Mouse (Mus musculus): ENCODE results near the gene Eprs. TPM values are rescaled to one million over a fixed set of nuclear protein-coding genes. Genes with fewer than 3 reads are reported as not detected.

Eprs gene
- polyA plus RNA-seq, 1 experiment from 2014 or later, result 136 TPM

GRCm38 (mm10) chr1:185454955-185455701 is 92.3 kb downstream of the Eprs start:
- H3K4me1 ChIP-seq, result peaks cover 14% of the 10 kb centered on the region
- no peak overlapping the region for H3K27ac ChIP-seq
- no peaks in the 10 kb centered on the region for H3K36me3 ChIP-seq
- peak overlapping the region; percentile 72 for H3K9ac ChIP-seq
- peak; percentile 67 for ATAC-seq (ENCODE audit: low FRiP score)
- H3K4me3 ChIP-seq, result peak overlapping the region; percentile 59
- WGBS, result under 1% methylated on average over 63 of the region's 71 CpGs
- peak overlapping the region; percentile 99 for H3K4me2 ChIP-seq (replicated peaks)
- peaks cover 46% of the 10 kb centered on the region for H3K27me3 ChIP-seq
- no peaks in the 10 kb centered on the region for H3K9me3 ChIP-seq (replicated peaks)

DNA sequence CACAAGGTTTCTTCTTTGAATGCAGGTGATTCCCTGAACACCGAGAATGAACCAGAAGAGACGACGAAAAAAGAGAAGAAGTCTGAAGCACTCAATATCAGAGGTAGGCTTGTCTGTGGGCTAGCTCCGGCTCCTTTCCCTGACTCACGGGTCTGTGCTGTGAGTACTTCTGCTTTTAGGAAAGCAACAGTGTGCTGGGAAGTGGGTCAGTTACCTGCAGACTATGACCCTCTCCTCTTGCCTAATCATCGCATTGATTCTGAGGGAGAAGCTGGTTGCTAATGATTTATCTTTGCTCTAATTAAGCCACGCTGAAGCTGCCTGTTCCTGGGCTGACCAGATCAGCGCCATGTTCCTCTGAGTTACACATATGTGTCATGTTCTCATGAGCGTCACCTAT is 93.5 kb downstream of the Eprs start:
- no peak overlapping the region for H3K4me2 ChIP-seq (replicated peaks)
- no peaks in the 10 kb centered on the region for H3K9me3 ChIP-seq (replicated peaks)
- ATAC-seq (ENCODE audit: low FRiP score), result no peak
- H3K4me3 ChIP-seq, result no peak overlapping the region
- 83% methylated on average over 9 of the region's 9 CpGs for WGBS
- H3K36me3 ChIP-seq, result no peaks in the 10 kb centered on the region
- H3K27ac ChIP-seq, result no peak overlapping the region
- H3K9ac ChIP-seq, result no peak overlapping the region
- peaks cover 46% of the 10 kb centered on the region for H3K27me3 ChIP-seq
- H3K4me1 ChIP-seq, result peaks cover 14% of the 10 kb centered on the region

DNA sequence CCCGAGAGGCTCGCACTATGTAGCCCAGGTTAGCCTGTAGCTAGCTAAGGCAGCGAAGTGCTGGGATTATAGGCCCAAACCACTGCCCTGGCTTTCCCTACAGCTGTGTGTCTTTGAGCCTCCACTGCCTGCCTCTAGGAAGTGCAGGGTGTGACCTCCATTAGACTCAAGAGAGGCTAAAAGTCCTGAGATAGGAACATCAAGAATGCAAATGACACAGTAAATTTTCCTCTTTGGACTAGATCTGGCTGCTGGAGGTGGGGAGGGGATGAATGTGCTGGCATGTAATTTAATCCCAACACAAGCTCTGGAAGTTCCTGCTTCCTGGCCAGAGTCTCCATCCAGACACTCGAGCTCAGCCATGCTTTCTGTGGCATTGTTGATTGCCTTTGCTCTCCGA is 97.3 kb downstream of the Eprs start:
- no peak overlapping the region for H3K27ac ChIP-seq
- no peaks in the 10 kb centered on the region for H3K9me3 ChIP-seq (replicated peaks)
- no peaks in the 10 kb centered on the region for H3K36me3 ChIP-seq
- WGBS, result 84% methylated on average over 5 of the region's 5 CpGs
- H3K4me2 ChIP-seq (replicated peaks), result no peak overlapping the region
- ATAC-seq (ENCODE audit: low FRiP score), result no peak
- no peak overlapping the region for H3K9ac ChIP-seq
- H3K27me3 ChIP-seq, result peaks cover 24% of the 10 kb centered on the region
- peaks cover 9% of the 10 kb centered on the region for H3K4me1 ChIP-seq
- H3K4me3 ChIP-seq, result no peak overlapping the region

DNA sequence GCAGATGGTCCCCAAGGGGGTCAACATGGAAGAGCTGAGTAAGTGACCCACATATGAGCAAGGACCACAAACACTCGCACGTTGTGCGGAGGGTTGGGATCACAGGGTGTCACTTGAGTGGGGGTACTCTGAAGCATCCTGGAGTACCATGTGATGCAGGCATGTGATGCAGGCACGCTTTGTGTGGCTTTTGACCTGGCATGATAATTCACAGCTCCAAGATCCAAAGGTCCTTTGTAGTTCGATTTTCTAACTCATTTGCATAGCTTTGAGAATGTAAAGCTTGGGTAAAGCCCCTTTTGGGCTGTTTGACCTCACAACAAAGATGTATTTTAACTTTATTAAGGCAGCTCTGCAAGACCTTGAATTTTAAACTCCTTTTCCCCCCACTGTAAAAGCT is 100.0 kb downstream of the Eprs start:
- no peaks in the 10 kb centered on the region for H3K27me3 ChIP-seq
- no peak overlapping the region for H3K4me3 ChIP-seq
- no peak for ATAC-seq (ENCODE audit: low FRiP score)
- H3K36me3 ChIP-seq, result no peaks in the 10 kb centered on the region
- H3K27ac ChIP-seq, result no peak overlapping the region
- 0 out of 2 replicates have a peak, but pooled peaks cover 2% of the 10 kb centered on the region for H3K4me1 ChIP-seq
- 70% methylated on average over 5 of the region's 5 CpGs for WGBS
- H3K4me2 ChIP-seq (replicated peaks), result no peak overlapping the region
- H3K9me3 ChIP-seq (replicated peaks), result no peaks in the 10 kb centered on the region
- no peak overlapping the region for H3K9ac ChIP-seq

DNA sequence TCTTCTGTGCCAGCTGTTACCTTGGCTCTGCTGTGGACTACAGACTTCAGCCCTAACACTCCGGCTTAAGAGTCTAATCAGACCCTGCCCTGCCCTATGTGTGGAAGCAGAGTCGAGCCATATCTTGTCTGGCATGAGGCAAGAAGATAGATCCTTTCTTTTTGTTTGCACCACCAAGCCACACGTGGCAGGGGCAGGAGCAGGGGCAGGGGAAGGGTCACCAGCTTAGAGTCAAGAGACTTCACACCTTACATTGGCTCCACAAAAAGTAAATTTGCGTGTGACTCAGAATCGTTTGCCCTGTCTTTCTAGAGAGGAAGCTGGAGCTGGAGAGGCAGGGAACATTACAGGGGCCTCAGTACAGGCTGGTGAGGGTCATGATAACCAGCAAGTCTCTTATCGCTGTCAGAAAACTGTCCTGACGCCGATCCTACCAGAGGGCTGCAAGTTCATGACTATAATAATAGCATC is 106.7 kb downstream of the Eprs start:
- Histone ChIP-seq H3K27ac (no peak overlapping the region), H3K4me3 (no peak overlapping the region), H3K36me3 (no peaks in the 10 kb centered on the region), H3K27me3 (no peaks in the 10 kb centered on the region), H3K9me3 (replicated peaks) (no peaks in the 10 kb centered on the region), H3K9ac (no peak overlapping the region), H3K4me2 (replicated peaks) (no peak overlapping the region), H3K4me1 (no peaks in the 10 kb centered on the region)
- no peak for ATAC-seq (ENCODE audit: low FRiP score)
- 80% methylated on average over 8 of the region's 8 CpGs for WGBS

DNA sequence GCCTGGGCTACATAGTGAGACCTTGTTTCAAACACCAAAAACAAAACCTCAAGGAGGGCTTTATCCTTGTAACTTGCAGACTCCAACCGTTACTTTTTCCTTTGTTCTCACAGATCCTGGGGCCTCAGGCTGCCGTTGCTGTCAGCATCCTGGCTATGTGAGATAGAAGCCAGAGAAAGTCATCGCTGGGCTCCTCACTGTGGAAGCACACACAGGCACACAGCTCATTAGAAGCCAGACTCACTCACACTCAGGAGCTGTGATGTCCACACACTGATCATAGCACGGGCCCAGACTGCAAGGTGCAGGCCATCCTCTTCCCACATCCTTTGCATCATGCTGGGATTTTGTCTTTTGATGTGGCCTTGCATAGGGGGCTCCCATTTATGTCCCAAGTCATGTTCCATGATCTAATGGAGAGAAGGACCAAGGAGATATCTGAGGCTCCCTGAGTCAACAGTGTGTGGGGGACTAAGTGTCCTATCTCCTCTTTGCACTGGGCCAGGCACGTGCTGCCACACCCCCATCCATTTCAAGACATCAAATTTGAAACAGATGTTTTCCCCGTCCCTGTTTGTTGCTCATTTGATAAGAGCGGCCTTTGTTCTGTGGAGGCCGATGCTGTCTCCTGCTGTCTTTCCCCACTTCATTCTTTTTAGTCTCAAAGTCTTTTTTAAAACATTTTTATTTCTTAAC is 109.3 kb downstream of the Eprs start:
- H3K4me3 ChIP-seq, result no peak overlapping the region
- H3K27me3 ChIP-seq, result no peaks in the 10 kb centered on the region
- H3K27ac ChIP-seq, result no peak overlapping the region
- 51% methylated on average over 8 of the region's 8 CpGs for WGBS
- H3K36me3 ChIP-seq, result no peaks in the 10 kb centered on the region
- no peak overlapping the region for H3K9ac ChIP-seq
- no peaks in the 10 kb centered on the region for H3K9me3 ChIP-seq (replicated peaks)
- ATAC-seq (ENCODE audit: low FRiP score), result no peak
- no peak overlapping the region for H3K4me2 ChIP-seq (replicated peaks)
- no peaks in the 10 kb centered on the region for H3K4me1 ChIP-seq

DNA sequence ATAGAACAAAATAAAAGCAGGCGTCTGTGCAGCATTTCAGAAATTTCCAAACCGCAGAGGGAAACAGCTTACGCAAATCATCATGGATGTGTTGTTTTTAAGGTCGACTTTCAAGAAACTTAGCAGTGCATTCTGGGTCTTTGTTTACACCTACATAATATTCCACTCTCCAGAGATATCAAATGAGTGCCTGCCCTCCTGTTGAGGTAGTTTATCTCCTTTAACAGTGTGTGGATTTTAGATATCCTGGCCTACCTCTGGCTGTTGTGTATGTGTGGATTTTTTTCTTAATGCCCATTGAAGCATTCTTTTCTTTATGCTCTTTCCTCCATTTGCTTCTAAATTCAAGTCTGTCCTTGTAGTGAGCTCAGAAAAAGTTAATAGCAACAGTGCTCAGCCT is 109.9 kb downstream of the Eprs start:
- H3K4me2 ChIP-seq (replicated peaks), result no peak overlapping the region
- no peaks in the 10 kb centered on the region for H3K4me1 ChIP-seq
- H3K9ac ChIP-seq, result no peak overlapping the region
- no peaks in the 10 kb centered on the region for H3K27me3 ChIP-seq
- H3K36me3 ChIP-seq, result no peaks in the 10 kb centered on the region
- ATAC-seq (ENCODE audit: low FRiP score), result no peak
- WGBS, result 88% methylated on average over 4 of the region's 4 CpGs
- H3K9me3 ChIP-seq (replicated peaks), result no peaks in the 10 kb centered on the region
- H3K27ac ChIP-seq, result no peak overlapping the region
- H3K4me3 ChIP-seq, result no peak overlapping the region

- no peak for ATAC-seq (ENCODE audit: low FRiP score)
- no peaks in the 10 kb centered on the region for H3K9me3 ChIP-seq (replicated peaks)
- H3K36me3 ChIP-seq, result no peaks in the 10 kb centered on the region
- H3K9ac ChIP-seq, result no peak overlapping the region
- H3K4me3 ChIP-seq, result no peak overlapping the region
- no peak overlapping the region for H3K27ac ChIP-seq
- H3K4me2 ChIP-seq (replicated peaks), result no peak overlapping the region
- 96% methylated on average over 1 of the region's 1 CpGs for WGBS
- H3K27me3 ChIP-seq, result no peaks in the 10 kb centered on the region
- H3K4me1 ChIP-seq, result no peaks in the 10 kb centered on the region
These were observed 110.6 kb downstream of the Eprs start for GRCm38 (mm10) chr1:185473437-185473836.

MicroRNAs encoded within 50 kb of the gene (microRNA counts, 519-probe panel; counts per million panel counts)
- 2,220 counts per million, percentile 63 among the panel's probes with 10 or more counts for microRNA mmu-miR-194

Small RNA genes within 50 kb of the gene (microRNA-seq; reads per million reads assigned to microRNA genes)
- gene Mir194-1 (1.1 reads per million), gene Mir215 (not detected)

Other genes starting within 250 kb of the Eprs start
- gene Rab3gap2, start 158.9 kb upstream of the Eprs start, polyA plus RNA-seq (2016; fragmentation: Nextera tagmentation; extraction: Ambion mirVana), result 27.4 and 28.7 TPM in 2 replicates
- gene Iars2, start 33.6 kb upstream of the Eprs start, polyA plus RNA-seq (2016; fragmentation: Nextera tagmentation; extraction: Ambion mirVana), result 24.7 and 25.0 TPM in 2 replicates
- gene Bpnt1, start 30.9 kb upstream of the Eprs start, polyA plus RNA-seq (2016; fragmentation: Nextera tagmentation; extraction: Ambion mirVana), result 32.5 and 34.2 TPM in 2 replicates
- gene Slc30a10, start 91.8 kb downstream of the Eprs start, polyA plus RNA-seq (2016; fragmentation: Nextera tagmentation; extraction: Ambion mirVana), result 1.4 and 1.8 TPM in 2 replicates

Data from hindbrain, embryonic 12.5 days (tissue).